Comparison of ENCODE assay signal across 13 mouse cellular contexts in the genomic region with DNA sequence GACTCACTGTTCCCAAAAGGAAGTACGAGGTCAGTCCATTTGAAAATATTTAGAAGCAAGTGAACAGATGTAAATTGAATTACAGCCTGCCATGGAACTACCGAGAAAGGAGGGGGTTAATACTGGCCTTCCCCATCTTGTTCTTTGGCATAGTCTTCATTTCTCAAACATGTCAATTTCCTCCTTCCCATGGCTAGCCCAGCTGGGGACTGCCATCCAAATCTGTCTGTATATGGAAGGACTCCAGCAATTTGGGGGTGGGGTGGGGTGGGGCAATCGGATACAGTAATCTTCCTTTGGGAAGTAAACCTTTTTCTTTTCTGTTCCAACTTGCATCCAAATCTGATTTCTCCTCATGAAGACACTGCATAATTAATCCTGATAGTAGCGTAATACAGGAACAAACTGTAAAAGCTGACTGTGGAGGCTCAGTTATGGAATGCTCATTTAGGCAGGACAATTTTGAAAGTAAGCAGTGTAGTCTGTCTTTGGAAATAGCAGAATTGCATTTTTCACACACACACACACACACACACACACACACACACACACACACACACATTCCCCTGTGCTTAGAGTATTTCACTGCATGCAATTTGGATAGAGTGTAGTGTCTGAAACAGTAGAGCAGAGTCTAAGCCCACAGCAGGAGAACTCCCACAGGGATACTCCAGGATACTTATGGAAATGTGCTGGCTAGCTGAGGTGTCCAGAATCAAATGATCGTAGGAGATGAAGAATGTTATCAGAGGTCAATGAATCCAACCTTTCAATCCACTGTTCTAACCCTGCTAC. TPM values are rescaled to one million over a fixed set of nuclear protein-coding genes. Genes with fewer than 3 reads are reported as not detected.
DNase-seq lines count a peak whose midpoint lies in the region; ATAC-seq lines count a peak whose summit lies in the region.
"Had no signal": no experiment of that assay in that cellular context is flagged by ENCODE, and none has a peak within 500 bp of the region (broad histone marks: within the 10 kb centered on the region; RNA-seq: fewer than 3 reads in every experiment).

No protein-coding gene starts in this region.

- H3K9ac ChIP-seq in kidney, embryonic 16.5 days (replicated peaks; ENCODE audit: low read length): no peak overlapping the region
- no peak overlapping the region for H3K9ac ChIP-seq in forebrain, embryonic 12.5 days
- no peak overlapping the region for H3K9ac ChIP-seq in midbrain, embryonic 11.5 days (ENCODE audit: low read length)
- H3K9ac ChIP-seq: liver, postnatal 0 days had no signal

- no peaks in the 10 kb centered on the region for H3K36me3 ChIP-seq in kidney, embryonic 16.5 days (ENCODE audit: insufficient read depth, low read length)
- H3K36me3 ChIP-seq in forebrain, embryonic 12.5 days (replicated peaks): no peaks in the 10 kb centered on the region
- no peaks in the 10 kb centered on the region for H3K36me3 ChIP-seq in midbrain, embryonic 11.5 days (ENCODE audit: control insufficient read depth, insufficient read depth, low read length)

- H3K4me3 ChIP-seq in kidney, embryonic 16.5 days (ENCODE audit: low read length): no peak overlapping the region; the same call in 1 of the 2 replicates
- H3K4me3 ChIP-seq in forebrain, embryonic 12.5 days (replicated peaks): peak overlapping the region; percentile 37
- peak overlapping the region; percentile 13; the same call in 1 of the 2 replicates for H3K4me3 ChIP-seq in midbrain, embryonic 11.5 days (ENCODE audit: low read depth, low read length)

- no peak overlapping the region for H3K27ac ChIP-seq in kidney, embryonic 16.5 days (ENCODE audit: low read length)
- no peak overlapping the region for H3K27ac ChIP-seq in forebrain, embryonic 12.5 days
- no peak overlapping the region for H3K27ac ChIP-seq in midbrain, embryonic 11.5 days (ENCODE audit: low read depth, low read length)

- H3K4me1 ChIP-seq in kidney, embryonic 16.5 days (ENCODE audit: insufficient read depth, low read length): 0 out of 2 replicates have a peak, but pooled peaks cover 5% of the 10 kb centered on the region
- H3K4me1 ChIP-seq in forebrain, embryonic 12.5 days: peaks cover 22% of the 10 kb centered on the region; the same call in 1 of the 2 replicates
- peaks cover 2% of the 10 kb centered on the region; the same call in 1 of the 2 replicates for H3K4me1 ChIP-seq in midbrain, embryonic 11.5 days (ENCODE audit: control insufficient read depth, insufficient read depth, low read length)

- DNase-seq in kidney, adult 9 months: no peak
- DNase-seq in cerebellum, adult 11-12 months: peak; percentile 83
- no peak for DNase-seq in midbrain, embryonic 11.5 days (ENCODE audit: low spot score, missing footprints)
- DNase-seq in adrenal gland, adult 2 months: no peak
- no peak for DNase-seq in adrenal gland, postnatal 14 days
- DNase-seq in left cerebral cortex, adult 11 months (ENCODE audit: low spot score): no peak
- DNase-seq: heart, postnatal 10 days; liver, postnatal 0 days; thymus, postnatal 25 days had no signal

- H3K4me2 ChIP-seq in kidney, embryonic 16.5 days (replicated peaks; ENCODE audit: low read depth, low read length): peak overlapping the region; percentile 45
- H3K4me2 ChIP-seq in forebrain, embryonic 12.5 days: peak overlapping the region; percentile 49
- H3K4me2 ChIP-seq in midbrain, embryonic 11.5 days: peak overlapping the region; percentile 18

- no peak for ATAC-seq in kidney, embryonic 16.5 days (ENCODE audit: low FRiP score, low TSS enrichment)
- ATAC-seq in forebrain, embryonic 12.5 days (ENCODE audit: low FRiP score): no peak
- ATAC-seq in midbrain, embryonic 11.5 days (ENCODE audit: low FRiP score): no peak
- ATAC-seq: CD4-positive, CD25-positive, alpha-beta regulatory T cell, adult 4 months; liver, postnatal 0 days had no signal

- 67% methylated on average over 5 of the region's 5 CpGs for WGBS in kidney, embryonic 16.5 days
- WGBS in forebrain, embryonic 12.5 days: 78% methylated on average over 5 of the region's 5 CpGs
- WGBS in midbrain, embryonic 11.5 days: 74% methylated on average over 5 of the region's 5 CpGs

- H3K27me3 ChIP-seq in kidney, embryonic 16.5 days (ENCODE audit: insufficient read depth, low read length): peaks cover 28% of the 10 kb centered on the region
- H3K27me3 ChIP-seq in forebrain, embryonic 12.5 days: peaks cover 19% of the 10 kb centered on the region
- no peaks in the 10 kb centered on the region; the same call in none of the 2 replicates for H3K27me3 ChIP-seq in midbrain, embryonic 11.5 days (ENCODE audit: control insufficient read depth, insufficient read depth, low read length)

- H3K9me3 ChIP-seq in kidney, embryonic 16.5 days (ENCODE audit: low read length): no peaks in the 10 kb centered on the region
- H3K9me3 ChIP-seq in forebrain, embryonic 12.5 days: no peaks in the 10 kb centered on the region
- H3K9me3 ChIP-seq in midbrain, embryonic 11.5 days (ENCODE audit: control insufficient read depth, low read length): no peaks in the 10 kb centered on the region

RNA-seq across cellular contexts. Expression of gene Tmem178, which starts 1.9 kb away (rescaled TPM):
- 16.8 and 17.8 TPM in 2 replicates for polyA plus RNA-seq in kidney, embryonic 16.5 days (2015; fragmentation: Nextera tagmentation; extraction: Ambion mirVana)
- polyA plus RNA-seq in forebrain, embryonic 12.5 days (2016; fragmentation: Nextera tagmentation; extraction: Ambion mirVana): 23.9 and 24.1 TPM in 2 replicates
- 12.8 and 14.2 TPM in 2 replicates for polyA plus RNA-seq in midbrain, embryonic 11.5 days (2014; fragmentation: Nextera tagmentation; extraction: Ambion mirVana)
- 10 to 100 TPM in 1 of 2 experiments, 1 to 10 TPM in 1; 7.9 to 13.2 TPM for total RNA-seq in adrenal gland, adult 2 months (2021)
- 8.8 TPM in 2 replicates for polyA plus RNA-seq in adrenal gland, adult 2 months (2012; rRNA removed)
- 4.5 and 6.6 TPM in 2 replicates for total RNA-seq in adrenal gland, postnatal 14 days (2021)
- total RNA-seq: common myeloid progenitor, adult 5-6 weeks had no signal
- polyA plus RNA-seq: CD4-positive, CD25-positive, alpha-beta regulatory T cell, adult 4 months had no signal
